Mouse (Mus musculus): Measurements from ENCODE around the gene Ank. TPM values are rescaled to one million over a fixed set of nuclear protein-coding genes. Genes with fewer than 3 reads are reported as not detected.

Ank gene
- polyA plus RNA-seq (2014; fragmentation: Nextera tagmentation; extraction: Ambion mirVana), result 9.2 and 9.6 TPM in 2 replicates

DNA sequence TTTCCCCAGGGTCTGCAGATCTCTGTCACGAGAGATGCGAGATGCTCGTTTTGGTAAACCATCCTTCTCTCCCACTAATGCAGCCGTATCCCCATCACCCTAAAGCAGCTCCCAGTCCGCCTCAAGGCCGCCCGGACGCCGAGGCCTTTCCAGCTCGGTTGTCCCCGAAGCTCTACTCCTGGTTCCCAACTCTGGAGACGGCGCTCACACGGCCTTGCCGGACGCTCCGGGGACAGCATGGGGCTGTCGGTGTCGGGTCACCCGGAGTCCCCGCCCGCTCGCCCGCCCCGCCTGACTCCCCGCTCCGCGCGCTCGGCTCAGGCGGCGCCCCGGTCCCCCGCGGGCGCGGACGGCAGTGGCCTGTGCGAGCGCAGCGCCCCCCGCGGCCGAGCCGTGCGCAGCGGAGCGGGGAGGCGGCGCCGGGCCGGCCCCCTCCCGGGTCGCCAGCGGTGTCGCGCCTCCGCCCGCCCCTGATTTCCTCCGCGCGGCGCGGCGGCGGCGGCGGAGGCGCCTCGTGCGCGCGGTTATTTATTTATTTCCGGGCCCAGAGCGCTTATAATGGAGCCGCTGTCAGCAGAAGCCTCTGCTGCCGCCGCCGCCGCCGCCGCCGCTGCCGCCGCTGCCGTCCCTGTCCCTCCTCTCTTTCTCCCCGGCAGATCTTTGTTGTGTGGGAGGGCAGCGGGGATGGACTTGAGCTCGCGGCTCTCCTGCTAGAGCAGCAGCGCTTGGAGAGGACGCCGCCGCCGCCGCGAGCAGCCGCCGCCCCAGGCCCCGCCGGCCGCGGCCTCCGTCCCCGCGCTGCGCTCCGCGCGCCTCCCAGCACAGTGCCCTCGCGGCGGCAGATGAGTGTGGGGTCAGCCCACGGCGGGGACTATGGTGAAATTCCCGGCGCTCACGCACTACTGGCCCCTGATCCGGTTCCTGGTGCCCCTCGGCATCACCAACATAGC lies at the start of gene Ank:
Gene Ank, plus strand, starts transcription at position 547 of the 950 bp plus-strand sequence.
- no peaks in the 10 kb centered on the region for H3K4me1 ChIP-seq (ENCODE audit: insufficient read depth)
- peaks cover 5% of the 10 kb centered on the region; the same call in 1 of the 2 replicates for H3K27me3 ChIP-seq (ENCODE audit: insufficient read depth, low read length)
- H3K4me3 ChIP-seq (ENCODE audit: low read depth, low read length), result peak within 1 kb of the TSS; percentile 76
- DNase-seq (peak; percentile 90), ATAC-seq (ENCODE audit: insufficient read depth) (peak; percentile 92)
- H3K9ac ChIP-seq, result peak within 1 kb of the TSS; percentile 77
- H3K4me2 ChIP-seq, result peak within 1 kb of the TSS; percentile 92
- no peak for TF ChIP-seq CTCF (IDR thresholded peaks at IDR 0.05; ENCODE audit: low read depth)
- H3K9me3 ChIP-seq (ENCODE audit: low read depth, low read length), result no peaks in the 10 kb centered on the region
- no peaks in the 10 kb centered on the region for H3K36me3 ChIP-seq (ENCODE audit: insufficient read depth)
- peak within 1 kb of the TSS; percentile 72 for H3K27ac ChIP-seq (ENCODE audit: low read depth)
- WGBS, result under 1% methylated on average over 93 of the region's 120 CpGs

DNA sequence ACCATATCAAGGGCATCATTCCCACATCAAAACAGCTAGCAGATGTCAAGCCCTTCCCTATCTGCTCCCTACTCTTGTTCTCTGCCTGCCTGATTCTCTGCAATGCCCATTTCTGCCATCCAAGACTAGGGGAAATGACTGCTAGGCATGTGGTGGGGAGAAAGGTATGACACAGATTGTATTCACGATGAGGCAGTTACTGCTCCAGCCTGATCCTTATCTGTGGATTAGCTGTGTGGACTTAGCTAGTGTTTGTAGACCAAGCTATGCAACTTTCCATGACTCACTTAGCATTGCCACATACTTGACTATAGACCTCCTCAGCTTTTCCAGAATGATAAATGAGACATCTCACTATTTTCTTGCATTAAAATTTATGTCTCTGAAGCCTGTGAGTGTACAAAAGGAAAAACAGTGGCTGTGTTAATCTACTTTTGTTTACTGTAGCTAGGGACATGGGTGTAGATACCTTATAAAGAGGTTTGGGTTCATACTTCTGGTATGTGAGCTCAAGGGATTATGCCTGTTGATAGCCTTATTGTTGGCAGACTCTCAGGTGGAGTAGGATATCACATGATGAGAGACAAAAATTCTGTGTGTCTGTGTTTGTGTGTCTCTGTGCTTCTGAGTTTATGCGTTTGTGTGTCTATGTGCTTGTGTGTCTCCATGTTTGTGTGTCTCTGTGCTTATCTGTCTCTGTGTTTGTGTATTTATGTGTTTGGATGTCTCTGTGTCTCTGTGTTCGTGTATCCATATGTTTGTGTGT lies 47.7 kb upstream of the Ank start:
- H3K4me1 ChIP-seq (ENCODE audit: insufficient read depth), result no peaks in the 10 kb centered on the region
- ATAC-seq (ENCODE audit: insufficient read depth) (no peak), DNase-seq (no peak)
- TF ChIP-seq CTCF (IDR thresholded peaks at IDR 0.05; ENCODE audit: low read depth), result no peak
- no peaks in the 10 kb centered on the region for H3K27me3 ChIP-seq (ENCODE audit: insufficient read depth, low read length)
- H3K36me3 ChIP-seq (ENCODE audit: insufficient read depth), result no peaks in the 10 kb centered on the region
- H3K9me3 ChIP-seq (ENCODE audit: low read depth, low read length), result no peaks in the 10 kb centered on the region
- H3K4me2 ChIP-seq, result no peak overlapping the region
- H3K4me3 ChIP-seq (ENCODE audit: low read depth, low read length), result no peak overlapping the region
- H3K27ac ChIP-seq (ENCODE audit: low read depth), result no peak overlapping the region
- WGBS, result 77% methylated on average over 3 of the region's 3 CpGs
- no peak overlapping the region for H3K9ac ChIP-seq

DNA sequence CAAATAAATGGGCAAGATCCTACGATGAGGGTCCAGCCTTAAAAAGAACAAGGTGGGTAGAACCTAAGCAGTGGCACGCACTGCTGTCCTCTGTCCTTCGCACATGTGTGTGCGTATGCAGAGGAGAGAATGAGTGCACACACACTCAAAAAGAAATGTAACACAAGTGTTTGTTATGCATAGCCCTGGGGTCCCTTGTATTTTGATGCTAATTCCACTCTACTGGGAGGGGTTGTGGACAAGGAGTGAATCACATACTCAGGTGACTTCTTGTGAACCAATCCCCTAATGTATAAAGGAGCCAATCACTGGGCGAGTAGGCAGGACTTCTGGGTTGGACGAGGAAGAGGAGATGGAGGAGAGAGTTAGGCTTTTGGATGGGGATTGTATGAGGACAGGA lies 44.9 kb upstream of the Ank start:
- Histone ChIP-seq H3K9me3 (ENCODE audit: low read depth, low read length) (no peaks in the 10 kb centered on the region), H3K36me3 (ENCODE audit: insufficient read depth) (no peaks in the 10 kb centered on the region), H3K4me1 (ENCODE audit: insufficient read depth) (no peaks in the 10 kb centered on the region), H3K27me3 (ENCODE audit: insufficient read depth, low read length) (no peaks in the 10 kb centered on the region), H3K4me3 (ENCODE audit: low read depth, low read length) (no peak overlapping the region), H3K9ac (no peak overlapping the region), H3K27ac (ENCODE audit: low read depth) (no peak overlapping the region), H3K4me2 (no peak overlapping the region)
- no peak for TF ChIP-seq CTCF (IDR thresholded peaks at IDR 0.05; ENCODE audit: low read depth)
- ATAC-seq (ENCODE audit: insufficient read depth) (no peak), DNase-seq (no peak)
- 82% methylated on average over 6 of the region's 6 CpGs for WGBS

DNA sequence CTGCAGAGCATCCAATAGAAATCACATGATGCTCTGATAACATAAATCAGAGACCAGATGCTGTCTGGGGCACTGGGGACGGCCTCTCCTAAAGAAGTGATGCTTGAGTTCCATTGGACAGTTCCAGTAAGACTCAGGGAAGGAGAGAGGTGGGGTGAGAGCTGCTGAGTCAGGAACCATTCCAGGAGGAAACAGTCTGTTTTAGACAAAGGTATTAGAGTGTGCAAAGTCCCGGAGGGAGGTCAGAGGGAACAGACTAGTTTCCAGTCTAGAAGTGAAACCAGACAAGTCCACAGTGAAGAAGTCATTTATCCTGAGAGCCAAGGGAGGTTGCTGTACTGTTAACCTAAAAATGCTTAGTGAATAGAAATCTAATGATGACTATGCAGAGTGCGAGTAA lies 38.9 kb upstream of the Ank start:
- no peak for TF ChIP-seq CTCF (IDR thresholded peaks at IDR 0.05; ENCODE audit: low read depth)
- H3K4me2 ChIP-seq, result no peak overlapping the region
- no peak overlapping the region for H3K9ac ChIP-seq
- H3K4me1 ChIP-seq (ENCODE audit: insufficient read depth), result no peaks in the 10 kb centered on the region
- DNase-seq, result no peak
- no peaks in the 10 kb centered on the region for H3K9me3 ChIP-seq (ENCODE audit: low read depth, low read length)
- no peak for ATAC-seq (ENCODE audit: insufficient read depth)
- no peaks in the 10 kb centered on the region for H3K27me3 ChIP-seq (ENCODE audit: insufficient read depth, low read length)
- no peak overlapping the region for H3K27ac ChIP-seq (ENCODE audit: low read depth)
- 67% methylated on average over 3 of the region's 3 CpGs for WGBS
- no peaks in the 10 kb centered on the region for H3K36me3 ChIP-seq (ENCODE audit: insufficient read depth)
- H3K4me3 ChIP-seq (ENCODE audit: low read depth, low read length), result no peak overlapping the region

DNA sequence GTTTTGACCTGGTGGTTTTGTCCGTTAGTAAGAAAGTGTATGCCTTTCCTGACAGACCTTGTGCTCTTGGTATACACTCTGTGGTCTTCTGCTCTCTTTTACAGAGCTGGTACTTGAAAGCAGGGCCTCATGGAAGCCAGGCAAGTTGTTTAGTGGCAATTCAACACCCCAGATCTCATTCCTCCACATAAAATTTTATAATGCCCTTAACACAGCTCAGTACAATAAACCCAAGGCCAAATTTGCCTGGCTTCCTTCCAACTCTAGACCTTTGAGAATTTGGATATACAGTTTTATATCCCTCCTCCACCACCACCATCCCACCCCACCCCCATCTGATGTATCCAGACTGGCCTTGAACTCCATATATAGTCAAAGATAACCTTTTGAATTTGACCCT lies 36.2 kb upstream of the Ank start:
- H3K4me2 ChIP-seq, result no peak overlapping the region
- H3K4me3 ChIP-seq (ENCODE audit: low read depth, low read length), result no peak overlapping the region
- TF ChIP-seq CTCF (IDR thresholded peaks at IDR 0.05; ENCODE audit: low read depth), result no peak
- H3K9me3 ChIP-seq (ENCODE audit: low read depth, low read length), result no peaks in the 10 kb centered on the region
- H3K27ac ChIP-seq (ENCODE audit: low read depth), result no peak overlapping the region
- WGBS, result 80% methylated on average over 1 of the region's 1 CpGs
- ATAC-seq (ENCODE audit: insufficient read depth), result no peak
- H3K9ac ChIP-seq, result no peak overlapping the region
- no peaks in the 10 kb centered on the region for H3K4me1 ChIP-seq (ENCODE audit: insufficient read depth)
- DNase-seq, result no peak
- no peaks in the 10 kb centered on the region for H3K27me3 ChIP-seq (ENCODE audit: insufficient read depth, low read length)
- H3K36me3 ChIP-seq (ENCODE audit: insufficient read depth), result no peaks in the 10 kb centered on the region

DNA sequence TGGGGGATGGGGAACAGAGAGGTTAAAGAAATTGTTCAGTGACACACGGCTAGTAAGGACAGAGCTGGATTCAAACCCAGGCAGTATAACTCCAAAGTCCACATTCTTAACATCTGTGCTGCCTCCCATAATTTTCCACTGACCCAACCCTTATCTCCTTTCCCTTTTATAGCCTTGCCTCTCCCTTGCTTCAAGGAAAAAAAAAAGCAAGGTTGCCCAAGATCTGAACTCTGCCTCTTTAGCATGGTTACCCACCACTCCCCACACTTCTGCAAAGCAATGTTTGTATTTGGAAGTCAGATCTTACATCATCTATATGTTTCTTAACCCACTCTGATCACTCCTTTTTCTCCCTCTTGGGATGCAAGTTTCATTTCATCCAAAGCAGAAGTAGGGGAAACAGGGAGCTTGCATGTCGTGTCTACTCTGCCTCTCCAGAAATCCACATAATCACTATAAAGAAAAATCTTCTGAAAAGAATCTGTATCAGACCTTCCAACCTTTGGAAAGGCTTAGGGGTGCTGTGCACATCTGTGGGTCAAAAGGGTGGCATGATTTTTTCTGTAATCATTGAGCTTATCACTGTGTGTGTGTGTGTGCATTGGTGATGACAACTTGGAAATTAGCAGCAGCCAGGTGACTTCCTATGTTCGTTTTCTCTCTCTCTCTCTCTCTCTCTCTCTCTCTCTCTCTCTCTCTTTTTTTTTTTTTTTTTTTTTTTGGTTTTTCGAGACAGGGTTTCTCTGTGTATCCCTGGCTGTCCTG lies 33.4 kb upstream of the Ank start:
- no peak for ATAC-seq (ENCODE audit: insufficient read depth)
- H3K27me3 ChIP-seq (ENCODE audit: insufficient read depth, low read length), result no peaks in the 10 kb centered on the region
- no peak overlapping the region for H3K4me2 ChIP-seq
- TF ChIP-seq CTCF (IDR thresholded peaks at IDR 0.05; ENCODE audit: low read depth), result no peak
- no peak overlapping the region for H3K27ac ChIP-seq (ENCODE audit: low read depth)
- 73% methylated on average over 3 of the region's 4 CpGs for WGBS
- no peak overlapping the region for H3K4me3 ChIP-seq (ENCODE audit: low read depth, low read length)
- no peak overlapping the region for H3K9ac ChIP-seq
- no peak for DNase-seq
- no peaks in the 10 kb centered on the region for H3K36me3 ChIP-seq (ENCODE audit: insufficient read depth)
- no peaks in the 10 kb centered on the region for H3K4me1 ChIP-seq (ENCODE audit: insufficient read depth)
- H3K9me3 ChIP-seq (ENCODE audit: low read depth, low read length), result no peaks in the 10 kb centered on the region
